9 mouse cellular contexts compared by ENCODE assay signal in the genomic region with DNA sequence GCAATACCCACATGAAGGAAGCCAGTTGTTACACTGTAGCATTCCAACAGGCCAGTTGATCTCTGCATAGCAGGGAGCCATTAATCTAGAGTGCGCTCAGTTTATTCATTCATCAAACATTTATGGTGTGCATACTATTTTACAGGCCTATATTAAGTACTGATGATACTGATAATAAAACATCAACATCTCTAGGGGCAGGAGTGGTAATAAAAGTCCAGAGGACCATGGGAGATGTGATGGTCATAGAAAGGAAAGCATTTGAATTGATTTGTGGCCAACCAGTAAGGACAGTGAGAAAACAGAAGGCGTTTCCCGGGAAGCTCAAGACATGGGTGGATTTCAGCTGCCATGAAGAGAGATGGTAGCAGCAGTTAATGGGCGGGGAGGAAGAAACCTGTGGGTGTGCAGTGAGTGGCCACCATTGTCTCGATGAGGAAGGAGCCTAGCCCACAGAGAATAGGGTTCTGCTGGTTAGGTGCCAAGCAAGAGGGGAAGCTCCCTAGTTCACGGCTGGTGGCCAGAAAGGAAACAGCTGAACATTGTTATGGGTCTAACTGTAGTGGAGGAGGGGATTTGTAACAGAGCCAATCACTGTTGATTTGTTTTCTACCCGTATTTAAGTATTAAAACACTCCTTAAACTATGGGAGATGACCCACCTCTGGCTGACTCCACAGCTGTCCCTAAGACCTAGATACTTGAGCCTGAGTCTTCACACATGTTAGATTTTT.
DNase-seq lines count a peak whose midpoint lies in the region; ATAC-seq and TF ChIP-seq lines count a peak whose summit lies in the region.
"Had no signal": no experiment of that assay in that cellular context is flagged by ENCODE, and none has a peak within 500 bp of the region (broad histone marks: within the 10 kb centered on the region; RNA-seq: fewer than 3 reads in every experiment).

No protein-coding gene starts in this region.

- no peak for ATAC-seq in heart, embryonic 11.5 days (replicated peaks; ENCODE audit: insufficient number of reproducible peaks, low FRiP score, low TSS enrichment)
- peak; percentile 60 for ATAC-seq in intestine, embryonic 15.5 days
- ATAC-seq in lung, embryonic 15.5 days (ENCODE audit: borderline replicate concordance, extremely low read depth, low FRiP score, low TSS enrichment) = peak; percentile 65; the same call in 1 of the 2 replicates

- H3K4me3 ChIP-seq in heart, embryonic 11.5 days (ENCODE audit: low read depth, low read length) = no peak overlapping the region
- H3K4me3 ChIP-seq in bone marrow, adult 2 months (replicated peaks; ENCODE audit: control insufficient read depth, low read depth, low read length) = no peak overlapping the region
- H3K4me3 ChIP-seq in intestine, embryonic 15.5 days (replicated peaks) = no peak overlapping the region
- no peak overlapping the region for H3K4me3 ChIP-seq in lung, embryonic 15.5 days
- H3K4me3 ChIP-seq: neural tube, embryonic 12.5 days had no signal

- TF ChIP-seq CTCF in bone marrow, adult 2 months (IDR thresholded peaks at IDR 0.05; ENCODE audit: control insufficient read depth, insufficient read depth, low read length) = no peak

- H3K36me3 ChIP-seq in heart, embryonic 11.5 days (ENCODE audit: control insufficient read depth, insufficient read depth, low read length) = no peaks in the 10 kb centered on the region
- no peaks in the 10 kb centered on the region for H3K36me3 ChIP-seq in intestine, embryonic 15.5 days
- no peaks in the 10 kb centered on the region for H3K36me3 ChIP-seq in lung, embryonic 15.5 days
- H3K36me3 ChIP-seq in splenic B cell, adult 2 months (ENCODE audit: control insufficient read depth, insufficient read depth, low read length, poor library complexity, severe bottlenecking) = no peaks in the 10 kb centered on the region
- H3K36me3 ChIP-seq: neural tube, embryonic 12.5 days had no signal

- H3K27me3 ChIP-seq in heart, embryonic 11.5 days (ENCODE audit: control insufficient read depth, insufficient read depth, low read length) = no peaks in the 10 kb centered on the region
- H3K27me3 ChIP-seq in intestine, embryonic 15.5 days (replicated peaks) = no peaks in the 10 kb centered on the region
- no peaks in the 10 kb centered on the region for H3K27me3 ChIP-seq in lung, embryonic 15.5 days
- no peaks in the 10 kb centered on the region for H3K27me3 ChIP-seq in splenic B cell, adult 2 months (ENCODE audit: control insufficient read depth, insufficient read depth, low read length, poor library complexity, severe bottlenecking)
- H3K27me3 ChIP-seq: neural tube, embryonic 12.5 days had no signal

- H3K9ac ChIP-seq in heart, embryonic 11.5 days (ENCODE audit: low read depth, low read length) = no peak overlapping the region
- no peak overlapping the region for H3K9ac ChIP-seq in intestine, embryonic 15.5 days
- no peak overlapping the region for H3K9ac ChIP-seq in lung, embryonic 15.5 days
- H3K9ac ChIP-seq: neural tube, embryonic 12.5 days had no signal

- WGBS in heart, embryonic 11.5 days (ENCODE audit: insufficient replicate concordance) = 75% methylated on average over 7 of the region's 7 CpGs
- WGBS in bone marrow, adult 2 months = 19% methylated on average over 7 of the region's 7 CpGs
- WGBS in intestine, embryonic 15.5 days = 50% methylated on average over 7 of the region's 7 CpGs
- 48% methylated on average over 7 of the region's 7 CpGs for WGBS in lung, embryonic 15.5 days

- peaks cover 16% of the 10 kb centered on the region for H3K4me1 ChIP-seq in heart, embryonic 11.5 days (ENCODE audit: control insufficient read depth, insufficient read depth, low read length)
- peaks cover 13% of the 10 kb centered on the region for H3K4me1 ChIP-seq in bone marrow, adult 2 months (ENCODE audit: control insufficient read depth, insufficient read depth, low read length)
- peaks cover 27% of the 10 kb centered on the region for H3K4me1 ChIP-seq in intestine, embryonic 15.5 days (replicated peaks)
- H3K4me1 ChIP-seq in lung, embryonic 15.5 days = peaks cover 62% of the 10 kb centered on the region

- H3K9me3 ChIP-seq in heart, embryonic 11.5 days (replicated peaks; ENCODE audit: control insufficient read depth, low read length) = no peaks in the 10 kb centered on the region
- H3K9me3 ChIP-seq in intestine, embryonic 15.5 days = no peaks in the 10 kb centered on the region
- H3K9me3 ChIP-seq in lung, embryonic 15.5 days = no peaks in the 10 kb centered on the region
- H3K9me3 ChIP-seq: neural tube, embryonic 12.5 days had no signal

- H3K27ac ChIP-seq in heart, embryonic 11.5 days (ENCODE audit: low read depth, low read length) = no peak overlapping the region
- H3K27ac ChIP-seq in bone marrow, adult 2 months (ENCODE audit: control insufficient read depth, insufficient read depth, low read depth, low read length, poor library complexity) = peak overlapping the region; percentile 81
- 0 out of 2 replicates have a peak overlapping the region, but pooled peaks have one; percentile 45 for H3K27ac ChIP-seq in intestine, embryonic 15.5 days
- peak overlapping the region; percentile 60 for H3K27ac ChIP-seq in lung, embryonic 15.5 days
- H3K27ac ChIP-seq: neural tube, embryonic 12.5 days had no signal

- no peak for TF ChIP-seq POLR2A in bone marrow, adult 2 months (IDR thresholded peaks at IDR 0.05; ENCODE audit: borderline replicate concordance, control insufficient read depth, low read depth, low read length)

- DNase-seq in heart, adult 11 months = peak; percentile 99
- peak; percentile 80 for DNase-seq in splenic B cell, adult 2 months (ENCODE audit: low read depth, low spot score)
- DNase-seq in retina, postnatal 1 day = no peak
- no peak for DNase-seq in left cerebral cortex, adult 8-10 months (ENCODE audit: low spot score in 2 of 2)

- H3K4me2 ChIP-seq in heart, embryonic 11.5 days = no peak overlapping the region
- H3K4me2 ChIP-seq in intestine, embryonic 15.5 days (replicated peaks) = no peak overlapping the region
- H3K4me2 ChIP-seq in lung, embryonic 15.5 days = no peak overlapping the region
- H3K4me2 ChIP-seq: neural tube, embryonic 12.5 days had no signal

Comparison
In these comparisons a context has a peak if more than half of its experiments do, and no peak if none do; other contexts are left out.
1. DNase-seq: peak in heart, adult 11 months (single experiment) and splenic B cell, adult 2 months (single experiment); none in retina, postnatal 1 day (single experiment) and left cerebral cortex, adult 8-10 months (0 of 2).